Mouse (Mus musculus) adrenal gland, adult 18-20 months (tissue): ENCODE measurements at regions not wholly inside any gene's neighbourhood (a gene's known extent, or its start where the extent isn't known, plus 50 kb on each side); places are given as distances from the start of the nearest gene placed in this dataset.
"Not testable (repeated sequence)": the region's sequence is repeated elsewhere in the genome, so short reads cannot be mapped to it uniquely, and the experiment has no call there.

Experiments used
- DNase-seq, 2 experiments: peaks; one replicate each; pipeline ENCODE4 v3.0.0; 2021 to 2022; ENCODE audit warnings: low spot score in 2 of 2

DNA sequence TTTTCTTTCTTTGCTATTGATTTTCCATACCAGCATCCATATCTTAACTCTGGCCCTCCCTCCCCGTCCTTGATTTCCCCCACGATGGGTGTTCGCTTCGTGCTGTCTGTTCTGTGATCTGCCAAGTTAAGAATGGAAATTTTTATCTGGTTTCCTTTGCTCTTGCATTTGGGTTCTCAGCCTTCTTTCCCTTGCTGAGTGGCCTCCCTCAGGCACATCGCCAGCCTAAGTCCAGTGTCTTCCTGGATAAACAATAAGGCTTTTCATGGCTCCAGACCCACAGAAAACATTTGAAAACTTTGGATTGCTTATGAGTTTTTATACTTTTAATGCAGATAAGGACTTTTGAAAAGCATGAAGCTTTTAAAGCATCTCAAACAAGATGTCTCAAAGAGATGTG is 355.9 kb upstream of the Maf start:
- DNase-seq: no peak

- no peak for DNase-seq
Observed at GRCm38 (mm10) chr8:116053483-116053882, 345.9 kb upstream of the Maf start.

- DNase-seq: no peak
Observed at GRCm38 (mm10) chr8:116053043-116053442, 345.4 kb upstream of the Maf start.

- DNase-seq: no peak
Observed at GRCm38 (mm10) chr8:116048480-116048879, 340.9 kb upstream of the Maf start.

- no peak for DNase-seq
Observed at GRCm38 (mm10) chr8:116046859-116047258, 339.3 kb upstream of the Maf start.

- DNase-seq: no peak
Observed at GRCm38 (mm10) chr8:116045526-116045925, 337.9 kb upstream of the Maf start.

- no peak for DNase-seq
Observed at GRCm38 (mm10) chr8:116043381-116043780, 335.8 kb upstream of the Maf start.

GRCm38 (mm10) chr8:116030966-116031365 is 323.4 kb upstream of the Maf start:
- DNase-seq: no peak

DNA sequence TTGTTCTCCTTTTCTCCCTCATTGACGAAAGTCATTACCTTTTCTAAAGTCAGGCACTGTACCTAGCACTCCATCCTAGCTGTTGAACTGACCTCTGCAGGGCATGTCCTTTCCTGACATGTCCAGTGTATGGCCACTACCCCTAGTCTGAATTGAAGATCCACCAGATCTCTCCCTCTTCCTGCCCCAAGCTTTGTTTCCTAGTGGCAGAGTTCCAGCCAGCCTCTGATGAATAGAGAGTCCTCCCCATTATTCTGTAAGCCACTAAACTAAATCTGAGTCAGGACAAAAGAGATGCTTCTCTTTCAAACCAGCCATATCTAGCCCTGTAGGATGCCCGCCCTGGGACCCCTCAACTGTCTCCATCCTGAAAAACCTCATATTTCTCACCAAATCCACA is 317.7 kb upstream of the Maf start:
- no peak for DNase-seq

GRCm38 (mm10) chr8:116024811-116025210 is 317.2 kb upstream of the Maf start:
- DNase-seq: no peak

- no peak for DNase-seq
Observed at GRCm38 (mm10) chr8:116021691-116022090, 314.1 kb upstream of the Maf start.

DNA sequence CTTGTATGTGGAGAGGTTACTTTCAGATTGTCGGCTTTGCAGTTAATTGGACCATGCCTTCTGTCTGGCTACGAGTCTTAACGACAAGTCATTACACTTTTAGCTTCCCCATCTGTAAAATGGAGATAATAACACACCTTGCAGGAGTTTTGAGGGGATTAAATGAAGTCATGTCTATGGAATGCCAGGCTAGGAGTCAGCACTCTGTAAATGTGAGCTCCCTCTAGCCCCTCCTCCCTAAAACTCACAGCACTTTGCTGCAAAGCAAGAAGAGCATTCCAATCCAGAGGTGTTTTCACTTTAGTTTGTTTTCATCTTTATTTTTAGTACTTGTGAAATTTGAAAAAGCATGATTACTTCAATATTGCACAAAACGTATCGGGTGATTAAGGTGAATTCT is 287.7 kb upstream of the Maf start:
- no peak for DNase-seq

- DNase-seq: no peak
Observed at GRCm38 (mm10) chr8:115991989-115992388, 284.4 kb upstream of the Maf start.

- DNase-seq: peak; percentile 6 to 22
Observed at GRCm38 (mm10) chr8:115983397-115983796, 275.8 kb upstream of the Maf start.

- no peak for DNase-seq
Observed at GRCm38 (mm10) chr8:115982326-115982725, 274.7 kb upstream of the Maf start.

- DNase-seq: no peak
Observed at GRCm38 (mm10) chr8:115981426-115981825, 273.8 kb upstream of the Maf start.

DNA sequence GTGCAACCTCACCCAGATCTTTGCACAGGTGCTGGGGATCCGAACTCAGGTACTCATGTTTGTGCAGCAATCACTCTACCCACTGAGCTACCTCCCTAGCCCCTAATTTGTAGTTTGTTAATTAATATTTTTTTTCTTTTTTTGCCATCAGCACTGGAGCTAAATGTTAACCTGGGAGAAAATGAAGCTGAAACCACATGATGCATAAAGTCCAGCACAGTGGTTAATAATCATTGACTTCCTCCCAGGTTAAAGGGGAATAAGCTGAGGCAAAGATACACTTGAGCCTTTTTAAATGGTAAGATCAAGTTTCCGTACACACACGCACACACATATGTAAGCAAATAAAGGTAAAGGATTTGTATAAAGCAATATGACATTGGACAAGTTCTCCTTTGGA is 273.0 kb upstream of the Maf start:
- no peak for DNase-seq

- no peak for DNase-seq
Observed at GRCm38 (mm10) chr8:115977152-115977551, 269.6 kb upstream of the Maf start.

DNA sequence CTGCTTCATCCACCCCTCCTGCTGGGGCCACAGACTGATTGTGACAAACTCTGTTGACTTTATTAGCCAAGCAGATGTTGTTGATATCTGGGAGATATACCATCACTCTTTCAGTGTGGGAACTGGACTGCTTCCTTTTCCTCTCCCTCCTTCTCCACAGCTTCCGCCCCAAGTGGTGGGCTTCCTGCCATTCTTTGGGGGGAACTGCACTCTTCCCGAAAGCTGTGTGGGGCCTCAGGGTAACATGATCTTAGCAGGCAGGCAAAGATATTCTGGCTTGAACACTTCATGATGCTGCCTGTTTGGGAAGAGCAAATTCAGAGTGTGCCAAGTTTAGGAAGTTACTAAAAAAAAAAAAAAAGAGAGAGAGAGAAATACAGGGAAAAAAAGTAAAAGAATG is 267.1 kb upstream of the Maf start:
- no peak for DNase-seq

DNA sequence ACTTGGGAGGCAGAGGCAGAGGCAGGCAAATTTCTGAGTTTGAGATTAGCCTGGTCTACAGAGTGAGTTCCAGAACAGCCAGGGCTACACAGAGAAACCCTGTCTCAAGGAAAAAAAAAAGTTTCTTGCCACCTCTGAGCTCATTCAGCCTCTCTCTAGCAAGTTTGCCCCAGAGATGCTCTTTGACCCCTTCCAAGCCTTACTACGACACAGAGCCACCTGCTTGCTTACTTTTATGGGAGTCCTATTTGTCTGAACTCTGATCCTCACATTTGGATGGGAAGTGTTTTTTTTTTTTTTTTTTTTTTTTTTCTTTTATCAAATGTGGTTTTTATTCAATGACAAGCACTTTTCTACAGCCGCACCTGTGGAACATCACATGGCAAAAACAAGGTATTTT is 263.8 kb upstream of the Maf start:
- not testable (repeated sequence) for DNase-seq

- no peak for DNase-seq
Observed at GRCm38 (mm10) chr8:115968121-115968520, 260.5 kb upstream of the Maf start.

- no peak for DNase-seq
Observed at GRCm38 (mm10) chr8:115965981-115966380, 258.4 kb upstream of the Maf start.

GRCm38 (mm10) chr8:115955371-115955770 is 247.8 kb upstream of the Maf start:
- DNase-seq: no peak

- DNase-seq: no peak
Observed at GRCm38 (mm10) chr8:115953783-115954470, 246.3 kb upstream of the Maf start.
